Mouse (Mus musculus): ENCODE data around the gene Rhobtb1.

DNA sequence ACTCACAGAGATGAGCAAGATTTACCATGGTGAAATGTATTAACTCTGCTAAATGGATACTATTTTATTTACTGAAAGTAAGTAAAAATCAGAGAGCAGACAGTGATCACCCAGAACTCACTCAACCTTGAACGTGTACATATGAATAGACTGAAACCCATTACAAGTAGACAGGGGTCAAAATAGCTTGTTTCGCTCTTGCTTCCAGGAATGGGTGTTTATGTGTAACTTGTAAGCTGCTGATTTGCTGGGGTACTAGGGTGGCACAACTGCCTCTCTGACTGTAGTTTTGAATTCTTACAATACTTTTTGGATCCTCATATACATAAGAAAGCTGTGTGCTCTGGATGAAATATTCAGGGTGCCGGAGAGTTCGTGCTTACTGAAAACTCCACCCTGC, 93.9 kb downstream of the Rhobtb1 start:
- TF ChIP-seq CTCF (IDR thresholded peaks at IDR 0.05; ENCODE audit: low read depth) (no peak), EP300 (IDR thresholded peaks at IDR 0.05; ENCODE audit: low read depth) (no peak)
